In genomic region chr5:106887303-106888071, GRCm38 (mm10) we compare ENCODE assay signal across 31 mouse cellular contexts. TPM values are rescaled to one million over a fixed set of nuclear protein-coding genes. Genes with fewer than 3 reads are reported as not detected.
DNase-seq lines count a peak whose midpoint lies in the region; ATAC-seq and TF ChIP-seq lines count a peak whose summit lies in the region.
"Had no signal": no experiment of that assay in that cellular context is flagged by ENCODE, and none has a peak within 500 bp of the region (broad histone marks: within the 10 kb centered on the region; RNA-seq: fewer than 3 reads in every experiment).

No protein-coding gene starts in this region.

- H3K4me3 ChIP-seq in liver, postnatal 0 days (ENCODE audit: low read depth, low read length): no peak overlapping the region
- no peak overlapping the region for H3K4me3 ChIP-seq in liver, embryonic 11.5 days (ENCODE audit: low read depth, low read length)
- H3K4me3 ChIP-seq in CH12.LX (replicated peaks in 1 of 3; ENCODE audit: low read depth in 2 of 3, low read length in 2 of 3, poor library complexity in 1 of 3): no peak overlapping the region
- H3K4me3 ChIP-seq: embryonic facial prominence, embryonic 10.5 days; embryonic facial prominence, embryonic 15.5 days; forebrain, embryonic 12.5 days; hindbrain, embryonic 13.5 days; liver, embryonic 12.5 days; midbrain, embryonic 12.5 days; neural tube, embryonic 15.5 days; stomach, embryonic 15.5 days had no signal

- no peak for TF ChIP-seq CTCF in liver, postnatal 0 days (IDR thresholded peaks at IDR 0.05; ENCODE audit: low read depth)
- TF ChIP-seq CTCF in CH12.LX (conservative IDR thresholded peaks at IDR 0.05 in 1 of 2, IDR thresholded peaks at IDR 0.05 in 1 of 2; ENCODE audit: low read depth in 2 of 2, low read length in 2 of 2): no peak

- WGBS in liver, postnatal 0 days (ENCODE audit: insufficient replicate concordance): 27% methylated on average over 1 of the region's 1 CpGs
- 57% methylated on average over 1 of the region's 1 CpGs for WGBS in liver, embryonic 11.5 days

- TF ChIP-seq EP300 in liver, postnatal 0 days (IDR thresholded peaks at IDR 0.05; ENCODE audit: low read depth): no peak
- TF ChIP-seq EP300 in CH12.LX (IDR thresholded peaks at IDR 0.05; ENCODE audit: low read length): no peak

- H3K36me3 ChIP-seq in liver, postnatal 0 days (replicated peaks; ENCODE audit: insufficient read depth, low read length): no peaks in the 10 kb centered on the region
- no peaks in the 10 kb centered on the region for H3K36me3 ChIP-seq in liver, embryonic 11.5 days (ENCODE audit: control insufficient read depth, insufficient read depth, low read length)
- no peaks in the 10 kb centered on the region for H3K36me3 ChIP-seq in CH12.LX (replicated peaks in 1 of 2; ENCODE audit: control insufficient read depth in 1 of 2, insufficient read depth in 1 of 2, low read length in 1 of 2)
- H3K36me3 ChIP-seq: embryonic facial prominence, embryonic 10.5 days; embryonic facial prominence, embryonic 15.5 days; forebrain, embryonic 12.5 days; hindbrain, embryonic 13.5 days; liver, embryonic 12.5 days; midbrain, embryonic 12.5 days; neural tube, embryonic 15.5 days; stomach, embryonic 15.5 days had no signal

- no peak overlapping the region for H3K9ac ChIP-seq in liver, postnatal 0 days (replicated peaks)
- H3K9ac ChIP-seq in liver, embryonic 11.5 days (ENCODE audit: low read depth, low read length): no peak overlapping the region
- no peak overlapping the region for H3K9ac ChIP-seq in CH12.LX (ENCODE audit: insufficient read depth, low read depth)
- H3K9ac ChIP-seq: embryonic facial prominence, embryonic 15.5 days; forebrain, embryonic 12.5 days; hindbrain, embryonic 13.5 days; liver, embryonic 12.5 days; midbrain, embryonic 12.5 days; neural tube, embryonic 15.5 days; stomach, embryonic 15.5 days had no signal

- H3K27me3 ChIP-seq in liver, postnatal 0 days (ENCODE audit: insufficient read depth, low read length): no peaks in the 10 kb centered on the region
- H3K27me3 ChIP-seq in liver, embryonic 11.5 days (replicated peaks; ENCODE audit: control insufficient read depth, insufficient read depth, low read length): no peaks in the 10 kb centered on the region
- H3K27me3 ChIP-seq in CH12.LX (replicated peaks): no peaks in the 10 kb centered on the region
- H3K27me3 ChIP-seq: embryonic facial prominence, embryonic 15.5 days; forebrain, embryonic 12.5 days; hindbrain, embryonic 13.5 days; liver, embryonic 12.5 days; midbrain, embryonic 12.5 days; neural tube, embryonic 15.5 days; stomach, embryonic 15.5 days had no signal

- no peaks in the 10 kb centered on the region for H3K9me3 ChIP-seq in liver, postnatal 0 days (ENCODE audit: low read length)
- no peaks in the 10 kb centered on the region for H3K9me3 ChIP-seq in liver, embryonic 11.5 days (ENCODE audit: control insufficient read depth, low read length)
- H3K9me3 ChIP-seq in CH12.LX (replicated peaks; ENCODE audit: low read length): no peaks in the 10 kb centered on the region
- H3K9me3 ChIP-seq: embryonic facial prominence, embryonic 10.5 days; embryonic facial prominence, embryonic 15.5 days; forebrain, embryonic 12.5 days; hindbrain, embryonic 13.5 days; liver, embryonic 12.5 days; midbrain, embryonic 12.5 days; neural tube, embryonic 15.5 days; stomach, embryonic 15.5 days had no signal

- H3K79me2 ChIP-seq in CH12.LX (replicated peaks; ENCODE audit: control insufficient read depth, extremely low read depth, insufficient read depth, poor library complexity, severe bottlenecking): no peaks in the 10 kb centered on the region

- no peak for TF ChIP-seq POLR2A in CH12.LX (IDR thresholded peaks at IDR 0.05; ENCODE audit: low read depth, low read length)

- dilution Hi-C loops in CH12.LX (cut with MboI; ENCODE audit: extremely low pct_ligation_motif_present, extremely low pct_unique_long_range_greater_than_20kb, low sequenced_read_pairs): no loop called here

- no peak overlapping the region for H3K4me2 ChIP-seq in liver, postnatal 0 days (ENCODE audit: low read depth, low read length)
- no peak overlapping the region for H3K4me2 ChIP-seq in liver, embryonic 11.5 days
- no peak overlapping the region for H3K4me2 ChIP-seq in CH12.LX (ENCODE audit: insufficient read depth, low read depth, poor library complexity, severe bottlenecking)
- H3K4me2 ChIP-seq: embryonic facial prominence, embryonic 15.5 days; forebrain, embryonic 12.5 days; heart, embryonic 11.5 days; hindbrain, embryonic 13.5 days; liver, embryonic 12.5 days; midbrain, embryonic 12.5 days; neural tube, embryonic 15.5 days; stomach, embryonic 15.5 days had no signal

- TF ChIP-seq RAD21 in CH12.LX (IDR thresholded peaks at IDR 0.05; ENCODE audit: low read depth, low read length): no peak

- H3K4me1 ChIP-seq in liver, postnatal 0 days (ENCODE audit: insufficient read depth): no peaks in the 10 kb centered on the region
- H3K4me1 ChIP-seq in liver, embryonic 11.5 days (replicated peaks; ENCODE audit: control insufficient read depth, insufficient read depth, low read length): 0 out of 2 replicates have a peak, but pooled peaks cover 3% of the 10 kb centered on the region
- peaks cover 13 to 47% of the 10 kb centered on the region in 2 experiments for H3K4me1 ChIP-seq in CH12.LX (ENCODE audit: control insufficient read depth in 1 of 2, insufficient read depth in 2 of 2)
- H3K4me1 ChIP-seq: embryonic facial prominence, embryonic 10.5 days; forebrain, embryonic 12.5 days; hindbrain, embryonic 13.5 days; liver, embryonic 12.5 days; midbrain, embryonic 12.5 days; neural tube, embryonic 15.5 days; stomach, embryonic 15.5 days had no signal

- peak overlapping the region; percentile 8; the same call in 1 of the 2 replicates for H3K27ac ChIP-seq in liver, postnatal 0 days (ENCODE audit: low read depth)
- no peak overlapping the region for H3K27ac ChIP-seq in liver, embryonic 11.5 days (ENCODE audit: low read depth, low read length)
- no peak overlapping the region for H3K27ac ChIP-seq in CH12.LX (ENCODE audit: insufficient read depth, low read depth)
- H3K27ac ChIP-seq: embryonic facial prominence, embryonic 10.5 days; embryonic facial prominence, embryonic 15.5 days; forebrain, embryonic 12.5 days; hindbrain, embryonic 13.5 days; liver, embryonic 12.5 days; macrophage; midbrain, embryonic 12.5 days; neural tube, embryonic 15.5 days; stomach, embryonic 15.5 days had no signal

- DNase-seq in liver, postnatal 0 days: peak; percentile 15
- no peak for DNase-seq in liver, embryonic 11.5 days (ENCODE audit: low spot score)
- no peak for DNase-seq in CH12.LX (ENCODE audit: extremely low read depth)
- no peak for DNase-seq in adrenal gland, postnatal 36 days
- DNase-seq in layer of hippocampus, adult 8-10 months (ENCODE audit: low spot score in 2 of 2): no peak
- DNase-seq: adrenal gland, postnatal 10 days; cerebellum, adult 18-20 months; gastrocnemius, postnatal 25 days; heart, adult 18-20 months; heart, postnatal 36 days; kidney, adult 9 months; kidney, postnatal 10 days; lung, adult 18-20 months; right cerebral cortex, postnatal 25 days; spleen, adult 18-20 months; thymus, postnatal 36 days had no signal

- peak; percentile 66 for ATAC-seq in liver, postnatal 0 days
- ATAC-seq in liver, embryonic 11.5 days (replicated peaks; ENCODE audit: low FRiP score): no peak
- peak; percentile 91 for ATAC-seq in granulocyte monocyte progenitor cell, adult 5-6 weeks (replicated peaks; ENCODE audit: poor library complexity, severe bottlenecking)
- peak; percentile 43; the same call in 1 of the 2 replicates for ATAC-seq in monocyte, adult 5-6 weeks (replicated peaks; ENCODE audit: insufficient number of reproducible peaks, low FRiP score, low TSS enrichment, poor library complexity, severe bottlenecking)
- no peak for ATAC-seq in activated CD4-positive, CD25-positive, alpha-beta regulatory T cell, adult 4 months
- ATAC-seq: intestine, embryonic 16.5 days; liver, embryonic 12.5 days; lung, postnatal 0 days had no signal

- in situ Hi-C loops in CH12.LX (cut with MboI; ENCODE audit: low pct_ligation_motif_present, low pct_unique_long_range_greater_than_20kb, low sequenced_read_pairs): no loop called here

TF ChIP-seq in CH12.LX, 34 proteins besides CTCF, POLR2A, EP300 and RAD21:
- peak; percentile 54; the same call in 1 of the 2 replicates for TF ChIP-seq BHLHE40 (IDR thresholded peaks at IDR 0.05; ENCODE audit: low read depth, low read length)
- no peak for TF ChIP-seq ZNF384 (IDR thresholded peaks at IDR 0.05; ENCODE audit: low read depth, low read length)
- TF ChIP-seq TCF12 (IDR thresholded peaks at IDR 0.05; ENCODE audit: low read depth, low read length): no peak
- 0 out of 2 replicates have a peak, but pooled peaks have one; percentile 26 for TF ChIP-seq MAX (IDR thresholded peaks at IDR 0.05; ENCODE audit: low read length)
- TF ChIP-seq MYC (IDR thresholded peaks at IDR 0.05; ENCODE audit: low read depth, low read length): peak; percentile 54; the same call in 1 of the 2 replicates

RNA-seq across cellular contexts. Expression of gene Hfm1, which starts 38.6 kb away (rescaled TPM):
- not detected in 2 replicates for polyA plus RNA-seq in liver, postnatal 0 days (2015; fragmentation: Nextera tagmentation; extraction: Ambion mirVana)
- polyA plus RNA-seq in liver, embryonic 11.5 days (2014; fragmentation: Nextera tagmentation; extraction: Ambion mirVana): 0.41 and 0.78 TPM in 2 replicates
- total RNA-seq in CH12.LX (2012; rRNA removed): not detected in 2 replicates
- total RNA-seq in CH12.LX (2014; rRNA removed): not detected in 2 replicates
- 0.12 TPM in 1 of 2 replicates, not detected in the other for polyA plus RNA-seq in CH12.LX (2012; ENCODE audit: insufficient read length, low read depth)
- not detected in 2 replicates for total RNA-seq in granulocyte monocyte progenitor cell, adult 5-6 weeks (2014; fragmentation: Nextera tagmentation)
- total RNA-seq in granulocyte monocyte progenitor cell, adult 5-6 weeks (2017): not detected in 2 replicates
- 0.19 TPM in 1 of 3 replicates, not detected in the others for total RNA-seq in monocyte, adult 5-6 weeks (2017)
- total RNA-seq in adrenal gland, postnatal 36 days (2021): under 1 TPM; 0.13 to 0.33 TPM
- 1 to 10 TPM in 3 of 4 experiments, under 1 TPM in 1; 0.81 to 2.2 (median 2.1) TPM for total RNA-seq in layer of hippocampus, adult 8-10 months (2022)
- not detected for polyA plus RNA-seq in activated CD4-positive, CD25-positive, alpha-beta regulatory T cell, adult 4 months (2017; shearing (Covaris generic))
- total RNA-seq: gastrocnemius, postnatal 25 days; heart, adult 18-20 months; heart, postnatal 36 days had no signal
- polyA plus RNA-seq: macrophage had no signal

Comparison
In these comparisons a context has a peak if more than half of its experiments do, and no peak if none do; other contexts are left out.
1. ATAC-seq: peak in liver, postnatal 0 days (single experiment), granulocyte monocyte progenitor cell, adult 5-6 weeks (single experiment) and monocyte, adult 5-6 weeks (single experiment); none in liver, embryonic 11.5 days (single experiment) and activated CD4-positive, CD25-positive, alpha-beta regulatory T cell, adult 4 months (single experiment).